Mouse (Mus musculus) urinary bladder, postnatal 10 days (tissue): ENCODE results near the gene Syt13.

ENCODE experiments used
- DNase-seq: peaks from one replicate; pipeline ENCODE4 v3.0.0; 2022; ENCODE audit warnings: low spot score

Syt13 gene

GRCm38 (mm10) chr2:92924677-92925259, 9.9 kb downstream of the Syt13 start:
- no peak for DNase-seq

DNA sequence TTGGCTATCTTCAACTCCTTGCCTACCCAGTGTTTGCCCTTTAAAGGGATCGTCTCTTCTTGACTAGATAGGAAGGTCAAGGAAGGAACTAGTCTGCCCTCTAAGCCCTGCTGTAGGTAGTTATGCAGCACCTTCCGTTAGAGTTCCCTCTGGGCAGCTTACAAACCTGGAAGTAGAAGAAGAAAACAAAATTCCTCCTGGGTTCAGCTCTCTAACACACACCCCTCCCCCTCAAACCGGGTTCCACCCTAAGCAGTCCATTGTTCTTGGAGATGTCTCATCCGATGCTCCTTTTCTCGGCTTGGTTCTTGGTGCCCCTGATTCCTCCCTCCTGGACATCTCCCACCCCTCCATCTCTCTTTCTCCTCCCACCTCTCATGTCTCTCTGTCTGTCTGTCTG, 14.8 kb downstream of the Syt13 start:
- DNase-seq, result no peak

DNA sequence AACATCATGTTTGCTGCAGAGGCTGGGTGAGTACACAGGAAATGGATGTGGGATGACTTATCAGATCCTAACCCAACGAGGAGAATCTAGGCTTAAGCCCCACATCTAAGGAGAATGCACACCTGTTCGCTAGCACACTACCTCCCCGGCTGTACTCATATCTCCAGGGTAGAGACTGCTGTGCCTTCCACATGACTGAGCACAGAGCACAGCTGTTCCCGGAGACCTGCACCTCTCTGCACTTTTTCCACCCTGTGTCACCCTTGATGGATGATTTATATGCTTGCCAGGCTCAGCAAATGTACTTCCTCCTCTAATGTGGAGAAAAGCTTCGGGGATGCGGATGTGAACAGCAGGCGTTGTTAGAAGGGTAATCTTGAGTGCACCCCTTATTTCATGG, 16.2 kb downstream of the Syt13 start:
- DNase-seq, result no peak

DNA sequence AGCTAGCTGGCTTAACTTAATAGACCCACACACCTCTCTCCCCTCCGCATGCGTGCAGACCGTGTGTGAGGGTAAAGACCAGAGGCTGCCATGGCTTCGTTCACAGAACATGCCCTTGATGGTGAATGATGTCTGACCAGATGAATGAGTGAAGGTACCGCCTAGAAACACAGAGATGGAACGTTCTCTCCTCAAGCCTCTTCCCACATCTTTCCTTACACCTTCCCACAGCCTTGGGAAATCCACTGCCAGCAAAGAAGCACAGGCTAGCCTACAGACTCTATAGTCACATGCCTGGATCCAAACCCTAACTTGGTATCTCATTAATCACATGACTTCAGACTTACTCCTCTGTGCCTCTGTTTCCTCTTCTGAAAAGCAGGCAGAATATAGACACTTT, 18.5 kb downstream of the Syt13 start:
- DNase-seq, result no peak

- no peak for DNase-seq
These were observed 19.5 kb downstream of the Syt13 start for GRCm38 (mm10) chr2:92934312-92934982.

- no peak for DNase-seq
These were observed 20.6 kb downstream of the Syt13 start for GRCm38 (mm10) chr2:92935483-92935882.

GRCm38 (mm10) chr2:92938063-92938462, 23.2 kb downstream of the Syt13 start:
- no peak for DNase-seq

DNA sequence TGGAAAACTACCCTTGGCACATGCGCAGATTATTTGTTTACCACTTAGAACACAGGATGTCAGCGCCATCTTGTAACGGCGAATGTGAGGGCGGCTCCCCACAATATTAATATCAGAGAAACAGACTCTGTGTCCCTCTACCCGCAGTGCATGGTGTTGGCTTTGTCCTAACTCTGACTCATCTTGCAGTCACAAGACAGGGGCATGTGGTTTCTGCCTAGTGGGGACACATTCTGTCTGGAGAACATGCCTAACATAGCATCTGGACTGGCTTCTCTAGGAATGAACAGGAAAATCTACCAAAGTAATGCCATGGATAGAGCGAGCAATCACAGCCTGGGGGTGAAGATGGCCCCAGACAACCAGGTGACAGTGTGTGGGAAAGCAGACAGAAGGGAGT, 23.9 kb downstream of the Syt13 start:
- no peak for DNase-seq

DNA sequence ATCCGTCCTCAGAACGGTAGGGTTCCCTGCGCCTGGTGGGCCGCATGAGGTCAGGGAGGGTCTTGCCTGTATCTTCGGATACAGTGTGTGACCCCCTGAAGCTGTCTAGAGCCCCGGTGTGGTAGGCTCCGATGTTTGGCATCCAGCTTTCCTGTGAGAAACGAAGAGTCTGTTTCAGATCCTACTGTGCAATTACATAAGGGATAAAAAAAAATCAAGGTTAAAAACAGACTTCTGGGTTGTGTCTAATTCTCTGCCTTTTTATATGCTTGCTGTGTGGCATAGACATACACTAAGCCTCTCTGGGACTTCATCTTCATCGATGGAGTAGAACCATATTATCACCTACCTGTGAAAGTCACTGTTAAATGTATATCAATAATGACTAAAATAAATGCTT, 26.1 kb downstream of the Syt13 start:
- no peak for DNase-seq

DNA sequence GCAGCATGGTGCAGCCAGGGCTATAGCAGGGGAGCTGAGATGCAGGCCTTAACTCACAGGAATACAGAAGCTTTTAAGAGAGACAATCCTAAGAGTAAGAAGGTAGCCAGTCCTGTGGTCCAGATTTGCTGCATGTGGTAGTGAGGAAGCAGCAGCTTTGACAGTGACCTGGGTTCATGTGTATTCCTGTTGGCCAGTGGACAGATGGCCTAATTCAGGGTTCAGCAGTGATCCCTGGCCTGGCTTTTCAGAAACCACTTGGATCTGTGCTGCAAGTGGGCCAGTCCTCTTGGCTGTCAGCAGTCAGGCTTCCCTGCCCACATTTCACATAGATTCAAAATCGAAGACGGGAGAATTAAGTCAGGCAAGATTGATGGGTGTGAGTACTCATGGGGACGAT, 26.6 kb downstream of the Syt13 start:
- no peak for DNase-seq

- DNase-seq, result no peak
These were observed 28.5 kb downstream of the Syt13 start for GRCm38 (mm10) chr2:92943406-92943805.

DNA sequence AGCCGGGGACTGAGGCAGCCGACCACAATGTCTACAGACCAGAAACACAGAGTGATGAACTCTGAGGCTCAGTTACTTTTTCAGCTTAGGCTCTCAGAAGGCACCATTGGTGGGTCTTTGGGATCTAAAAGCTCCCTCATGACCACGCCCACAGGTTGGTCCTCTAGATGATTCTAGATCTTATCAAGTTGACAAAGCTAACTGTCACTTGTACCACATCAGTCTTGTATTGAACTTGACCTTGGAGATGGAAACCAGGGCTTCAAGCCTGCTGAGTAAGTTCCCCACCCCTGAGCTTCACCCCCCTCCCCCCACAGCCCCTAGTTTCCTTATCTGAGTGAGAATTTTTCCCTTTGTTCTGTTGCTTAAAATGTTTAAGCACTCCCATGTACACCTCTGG, 29.5 kb downstream of the Syt13 start:
- no peak for DNase-seq

- no peak for DNase-seq
These were observed 30.3 kb downstream of the Syt13 start for GRCm38 (mm10) chr2:92945125-92945746.

DNA sequence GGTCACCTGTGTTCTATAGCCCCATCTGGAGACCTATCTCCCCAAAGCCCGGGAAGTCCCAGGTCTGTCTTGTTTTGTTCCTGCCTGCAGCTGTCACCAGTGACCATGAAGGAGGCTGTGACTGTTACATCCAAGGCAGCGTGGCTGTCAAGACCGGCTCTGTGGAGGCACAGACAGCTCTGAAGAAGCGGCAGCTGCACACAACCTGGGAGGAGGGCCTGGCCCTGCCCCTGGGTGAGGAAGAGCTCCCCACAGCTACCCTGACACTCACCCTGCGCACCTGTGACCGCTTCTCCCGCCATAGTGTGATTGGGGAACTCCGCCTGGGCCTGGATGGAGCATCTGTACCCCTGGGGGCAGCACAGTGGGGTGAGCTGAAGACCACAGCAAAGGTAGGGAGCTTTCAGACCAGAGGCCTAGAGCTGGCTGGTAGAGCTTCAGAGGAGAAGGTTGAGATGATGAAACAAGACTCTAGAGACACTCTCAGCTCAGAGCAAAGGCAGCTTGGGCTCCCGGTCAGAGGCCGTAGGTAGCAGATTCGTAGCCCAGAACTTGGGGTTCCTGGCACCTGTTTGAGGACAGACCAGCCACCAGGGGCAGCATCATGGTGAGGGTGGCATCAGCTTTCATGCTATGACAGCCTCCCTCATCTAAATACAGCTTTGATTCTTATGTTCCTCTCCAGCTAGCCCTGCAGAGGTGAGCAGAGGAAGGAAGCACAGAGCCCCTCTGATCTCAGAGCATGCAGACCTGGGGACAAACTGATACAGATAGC, 31.1 kb downstream of the Syt13 start:
- no peak for DNase-seq

GRCm38 (mm10) chr2:92947981-92948698, 33.2 kb downstream of the Syt13 start:
- no peak for DNase-seq

DNA sequence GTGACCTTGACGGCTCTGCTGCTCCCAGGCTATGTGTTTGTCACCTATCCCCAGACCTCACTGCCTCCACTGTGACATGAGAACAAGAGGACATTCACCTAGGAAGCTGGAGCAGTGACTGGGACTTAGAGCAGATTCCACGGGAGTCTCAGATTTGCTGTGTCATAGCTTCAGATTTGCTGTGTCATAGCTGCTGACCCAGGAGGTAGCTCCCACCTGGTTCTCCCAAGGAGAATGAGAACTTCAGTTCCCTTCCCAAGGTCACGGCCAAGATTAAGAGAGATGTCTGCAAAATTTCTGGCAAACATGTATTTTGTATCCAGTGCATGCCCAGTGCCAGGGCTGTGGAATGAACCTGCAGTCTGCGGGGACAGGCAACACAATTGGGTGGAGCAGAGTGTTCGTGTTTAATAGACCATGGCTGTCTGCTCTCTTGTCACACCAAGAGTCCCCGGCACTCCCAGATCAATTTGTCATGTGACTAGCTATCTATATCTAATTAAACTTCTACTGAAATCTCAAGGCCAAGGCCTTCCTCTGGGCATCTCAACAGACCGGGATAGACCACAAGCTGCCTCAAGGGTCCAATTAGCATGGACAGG, 33.9 kb downstream of the Syt13 start:
- DNase-seq, result no peak

- no peak for DNase-seq
These were observed 34.6 kb downstream of the Syt13 start for GRCm38 (mm10) chr2:92949518-92949917.

- DNase-seq, result no peak
These were observed 38.6 kb downstream of the Syt13 start for GRCm38 (mm10) chr2:92953450-92953849.

DNA sequence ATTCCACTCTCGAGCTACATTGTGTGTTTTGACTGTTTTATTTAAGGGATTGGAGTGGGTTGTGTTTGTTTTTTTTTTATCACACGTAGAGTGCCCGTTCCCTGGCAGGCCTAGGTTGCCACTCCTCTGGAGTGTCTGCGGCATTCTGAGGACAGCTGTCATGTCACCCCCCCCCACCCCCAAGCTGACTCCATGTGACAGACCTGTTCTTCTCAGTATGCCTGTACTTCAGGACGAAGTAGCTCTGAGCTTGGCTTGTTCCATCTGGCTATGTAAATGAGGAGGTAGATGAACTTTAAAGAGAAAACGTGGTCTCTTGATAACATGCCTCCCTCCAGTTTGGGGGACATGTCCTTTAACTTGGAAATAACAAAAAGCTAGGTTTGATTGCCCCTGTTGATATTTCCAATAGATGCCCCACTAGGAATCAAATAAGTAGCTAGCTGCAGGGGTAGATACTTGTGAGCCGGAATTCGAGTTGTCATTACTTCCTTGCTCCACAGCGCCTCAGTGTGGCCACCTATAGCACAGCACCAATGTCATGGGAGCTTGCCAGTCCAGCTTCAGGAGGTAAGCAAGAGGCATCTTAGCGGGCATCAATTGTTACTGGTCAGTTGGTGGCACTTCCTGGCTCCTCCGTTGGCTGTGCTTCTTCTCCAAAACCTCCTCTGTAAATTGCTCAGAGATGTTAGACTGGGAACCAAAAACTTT, 39.7 kb downstream of the Syt13 start:
- DNase-seq, result no peak

DNA sequence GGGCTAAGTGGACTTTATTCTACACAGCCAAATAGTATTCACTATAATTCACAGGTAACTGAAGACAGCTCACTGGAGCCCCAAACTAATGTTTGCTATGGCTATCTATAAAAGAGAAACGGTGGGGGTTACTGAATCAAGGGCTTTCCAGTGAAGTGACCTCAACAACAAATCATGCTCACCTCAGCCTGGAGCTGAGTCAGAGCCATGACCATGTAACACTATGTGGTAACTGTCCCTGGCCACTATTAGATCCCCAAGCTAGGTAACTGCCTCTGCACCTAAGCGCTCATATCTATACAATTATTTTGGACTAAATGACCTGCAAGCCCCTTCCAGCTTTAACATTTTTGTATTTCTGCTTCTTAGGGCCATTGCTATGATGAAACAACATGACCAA, 42.0 kb downstream of the Syt13 start:
- no peak for DNase-seq

GRCm38 (mm10) chr2:92958640-92959039, 43.7 kb downstream of the Syt13 start:
- DNase-seq, result no peak
